Mouse (Mus musculus) cerebellum, adult 11 months (tissue): ENCODE measurements around the gene Nploc4.
"Not testable (repeated sequence)": the region's sequence is repeated elsewhere in the genome, so short reads cannot be mapped to it uniquely, and the experiment has no call there.

Source experiments
- DNase-seq: peaks from one replicate; pipeline ENCODE4 v3.0.0; 2022

Nploc4 gene

DNA sequence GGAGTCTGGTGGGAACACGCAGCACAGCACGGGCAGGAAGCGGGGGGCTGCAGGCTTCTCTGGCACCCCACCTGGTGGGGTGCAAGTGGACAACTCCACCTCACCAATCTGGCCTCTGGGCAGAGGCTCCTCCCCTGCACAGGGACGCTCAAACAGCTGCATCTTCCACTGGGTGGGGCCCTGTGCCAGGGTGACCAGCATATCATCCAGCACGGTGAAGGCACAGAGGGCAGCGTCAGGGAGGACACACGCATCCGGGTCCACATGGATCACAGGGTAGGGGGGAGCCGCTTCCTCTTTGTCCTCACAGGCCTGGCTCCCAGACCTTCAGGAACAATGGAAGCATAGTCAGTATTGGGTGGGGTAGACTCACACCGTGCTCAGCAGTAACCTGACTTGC is 60.2 kb downstream of the Nploc4 start:
- DNase-seq, result no peak

DNA sequence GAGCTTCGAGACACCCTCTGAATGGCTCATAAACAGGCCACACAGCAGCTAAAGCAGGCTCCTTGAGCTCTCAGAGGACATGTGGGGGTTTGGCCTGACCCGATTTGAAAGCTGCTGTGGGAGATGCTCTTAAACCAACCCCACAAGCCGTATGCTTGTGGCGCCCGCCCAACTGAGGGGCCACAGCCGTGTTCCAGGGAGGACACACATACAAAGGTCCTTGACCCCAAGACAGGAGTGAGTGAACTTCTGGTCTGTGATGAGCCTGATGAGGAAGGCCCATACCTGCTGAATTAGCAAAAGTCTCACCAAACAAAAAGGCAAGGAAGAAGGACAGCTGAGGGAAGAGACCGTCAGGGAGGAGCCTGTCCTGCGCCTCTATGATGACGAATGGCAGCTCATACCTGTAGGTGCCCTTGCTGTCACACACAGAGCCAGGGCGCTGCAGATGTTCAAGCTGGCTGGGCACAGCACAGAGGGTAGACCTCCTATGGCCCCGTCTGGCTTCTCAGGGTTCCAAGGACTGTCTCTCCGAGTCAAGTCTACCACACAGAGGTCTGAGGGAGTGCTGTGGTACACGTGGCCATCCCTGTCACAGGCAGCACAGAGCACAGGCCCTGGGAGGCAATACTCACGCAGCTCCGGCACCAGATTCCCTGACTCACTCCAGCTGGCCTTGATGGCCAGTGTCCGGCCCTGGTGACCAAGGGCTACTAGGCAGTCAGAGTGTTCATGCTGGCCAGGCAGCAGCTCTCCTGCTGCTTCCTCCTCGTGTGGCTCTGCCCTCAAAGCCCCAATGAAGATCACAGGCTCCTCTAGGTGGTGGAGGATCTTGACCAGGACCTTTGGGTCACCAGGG is 61.0 kb downstream of the Nploc4 start:
- DNase-seq, result no peak

- DNase-seq, result no peak
Measured at GRCm38 (mm10) chr11:120375324-120375723, 62.2 kb downstream of the Nploc4 start.

DNA sequence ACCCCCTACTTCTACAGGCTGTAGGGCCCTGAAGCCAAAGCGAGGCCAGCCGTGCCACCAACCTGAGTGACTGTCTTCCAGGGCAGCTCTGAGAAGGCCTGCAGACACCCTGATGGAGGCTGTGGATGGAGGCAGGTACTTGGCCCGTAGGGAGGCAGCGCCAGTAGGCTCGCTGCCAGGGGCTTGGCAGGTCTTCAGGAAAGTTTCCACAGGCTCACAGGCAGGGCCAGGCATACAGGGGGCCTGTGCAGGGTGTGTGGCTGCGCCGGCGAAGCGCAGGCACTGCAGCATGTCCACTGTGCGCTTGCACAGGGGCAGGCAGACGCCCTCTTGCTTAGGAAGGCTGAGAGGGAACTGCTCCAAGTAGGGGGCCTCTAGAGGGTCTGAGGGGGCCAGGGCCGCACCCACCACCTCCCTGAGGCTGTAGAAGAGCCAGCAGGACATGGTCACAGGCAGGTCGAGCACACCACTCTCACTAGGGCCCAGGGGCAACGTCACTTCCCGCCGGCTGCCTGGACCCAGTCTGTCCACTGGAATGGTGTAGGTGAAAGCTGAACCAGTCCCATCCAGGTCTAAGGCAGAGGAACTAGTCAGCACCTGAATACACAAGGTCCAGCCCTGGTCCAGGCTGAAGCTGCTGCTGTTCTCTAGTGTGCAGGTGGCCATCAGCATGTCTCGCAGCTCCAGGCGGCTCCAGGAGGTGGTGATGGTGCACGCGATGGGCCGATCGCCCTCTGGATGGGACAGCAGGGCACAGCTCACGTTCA is 63.5 kb downstream of the Nploc4 start:
- DNase-seq, result no peak

GRCm38 (mm10) chr11:120373025-120373424 is 64.5 kb downstream of the Nploc4 start:
- no peak for DNase-seq

- no peak for DNase-seq
Measured at GRCm38 (mm10) chr11:120369656-120370055, 67.9 kb downstream of the Nploc4 start.

DNA sequence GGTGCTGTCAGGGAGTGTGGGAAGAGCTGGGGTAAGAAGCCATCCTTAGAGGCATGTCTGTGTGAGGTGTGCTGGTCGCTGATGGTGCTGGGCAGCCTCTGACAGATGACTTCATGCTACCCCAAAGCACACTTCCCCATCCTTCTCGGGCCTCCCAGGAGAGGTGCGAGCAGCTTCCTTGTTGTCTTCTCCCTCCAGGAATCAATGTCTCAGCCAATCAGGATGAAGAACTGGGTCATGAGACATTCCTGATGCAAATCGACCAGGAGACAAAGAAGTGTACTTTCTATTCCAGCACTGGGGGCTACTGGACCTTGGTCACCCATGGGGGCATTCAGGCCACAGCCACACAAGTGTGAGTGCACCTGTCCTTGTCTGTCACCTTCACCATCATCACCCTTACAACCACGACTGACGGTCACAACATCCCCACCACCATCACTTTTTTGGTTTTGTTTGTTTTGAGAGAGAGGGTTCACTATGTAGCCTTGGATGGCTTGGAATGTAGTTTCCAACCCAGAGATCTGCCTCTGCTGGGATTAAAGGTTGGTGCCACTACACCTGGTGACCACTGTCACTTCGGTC is 71.0 kb downstream of the Nploc4 start:
- no peak for DNase-seq

DNA sequence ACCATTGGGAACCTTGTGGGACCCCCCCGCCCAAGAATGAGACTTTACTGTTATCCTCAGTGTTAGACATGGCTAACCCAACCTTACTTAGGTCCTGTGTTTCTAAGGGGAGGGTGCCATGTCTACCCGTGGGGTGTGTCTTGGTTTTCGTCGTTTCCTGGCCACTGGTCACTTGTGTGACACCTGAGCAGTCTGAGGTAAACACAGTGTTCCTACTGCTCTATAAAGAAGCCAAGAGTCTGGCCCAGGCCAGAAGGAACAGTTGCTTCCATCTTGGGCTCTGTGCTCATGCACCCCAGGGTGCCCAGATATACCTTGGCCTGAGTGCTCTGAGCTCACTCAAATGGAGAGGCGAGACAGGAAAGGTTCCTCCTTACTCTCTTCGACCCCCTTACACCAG is 74.6 kb downstream of the Nploc4 start:
- no peak for DNase-seq

DNA sequence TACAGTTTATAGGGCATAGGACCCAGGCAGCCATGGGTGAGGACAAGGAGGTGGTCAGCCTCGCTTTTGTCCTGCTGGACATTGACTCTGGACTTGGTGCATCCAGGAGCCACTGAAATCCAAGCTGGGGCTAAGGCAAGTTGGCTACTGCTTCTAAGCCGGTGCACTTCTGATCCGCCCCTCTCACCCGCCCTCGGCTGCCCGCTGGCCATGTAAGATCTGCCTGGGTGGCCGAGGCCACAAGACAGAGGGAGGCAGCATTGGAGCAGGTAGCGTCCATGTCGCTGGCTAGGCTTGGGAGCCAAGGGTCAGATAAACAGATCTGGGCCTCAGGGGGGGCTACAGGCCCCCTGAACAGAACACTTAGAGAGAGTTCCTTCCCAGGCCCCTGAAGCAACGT is 76.2 kb downstream of the Nploc4 start, which contains the start of gene Fscn2:
Fscn2 (plus strand) TSS at position 240 of the 400 bp plus-strand sequence.
- no peak for DNase-seq

DNA sequence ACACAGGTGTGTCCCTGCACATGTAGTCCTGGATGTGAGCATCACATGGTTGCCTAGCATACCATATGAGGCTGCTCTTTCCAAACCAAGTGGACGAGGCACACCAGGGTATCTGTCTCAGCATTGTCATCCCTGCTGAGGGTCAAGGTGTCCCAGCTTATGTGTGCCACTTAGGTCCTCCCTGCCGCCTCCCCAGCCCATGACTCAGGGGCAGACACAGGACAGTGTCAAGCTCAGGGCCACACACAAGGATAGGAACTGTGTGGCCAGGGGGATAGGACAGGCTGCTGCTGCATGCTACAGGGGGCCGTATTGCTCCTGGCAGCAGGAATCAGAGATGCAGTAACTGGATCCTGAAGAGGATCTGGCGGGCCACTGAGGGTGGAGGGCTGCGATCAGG is 76.8 kb downstream of the Nploc4 start:
- DNase-seq, result no peak

GRCm38 (mm10) chr11:120360062-120360461 is 77.4 kb downstream of the Nploc4 start:
- DNase-seq, result no peak

GRCm38 (mm10) chr11:120359391-120359790 is 78.1 kb downstream of the Nploc4 start:
- no peak for DNase-seq

GRCm38 (mm10) chr11:120357791-120358401 is 79.6 kb downstream of the Nploc4 start:
- no peak for DNase-seq

- DNase-seq, result peak; percentile 0
Measured at GRCm38 (mm10) chr11:120356900-120357299, 80.6 kb downstream of the Nploc4 start.

DNA sequence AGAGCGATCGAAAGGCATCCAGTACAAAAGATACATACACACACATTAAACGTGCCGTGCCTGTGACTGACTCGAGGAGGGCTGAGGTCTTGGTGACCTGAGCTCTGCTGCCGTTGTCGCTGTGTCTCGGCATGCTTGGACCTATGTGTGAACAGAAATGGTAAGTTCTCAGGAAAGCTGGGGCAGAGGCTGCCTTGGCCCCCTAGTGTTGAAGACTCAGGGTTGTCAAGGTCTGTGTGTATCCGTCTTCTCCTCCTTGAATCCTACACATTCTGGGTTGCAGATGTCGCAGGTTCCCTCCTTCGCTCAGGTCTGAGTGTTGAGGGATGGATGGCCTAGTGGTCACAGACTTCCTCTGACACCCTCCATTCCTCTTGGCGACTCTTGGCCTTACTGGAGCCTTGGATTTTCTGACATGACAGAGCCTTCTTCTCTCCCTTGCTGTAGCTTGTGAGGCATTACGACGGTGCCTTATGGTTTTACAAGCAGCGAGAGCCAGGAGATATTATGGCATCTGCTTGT is 81.1 kb downstream of the Nploc4 start:
- peak; percentile 1 for DNase-seq

DNA sequence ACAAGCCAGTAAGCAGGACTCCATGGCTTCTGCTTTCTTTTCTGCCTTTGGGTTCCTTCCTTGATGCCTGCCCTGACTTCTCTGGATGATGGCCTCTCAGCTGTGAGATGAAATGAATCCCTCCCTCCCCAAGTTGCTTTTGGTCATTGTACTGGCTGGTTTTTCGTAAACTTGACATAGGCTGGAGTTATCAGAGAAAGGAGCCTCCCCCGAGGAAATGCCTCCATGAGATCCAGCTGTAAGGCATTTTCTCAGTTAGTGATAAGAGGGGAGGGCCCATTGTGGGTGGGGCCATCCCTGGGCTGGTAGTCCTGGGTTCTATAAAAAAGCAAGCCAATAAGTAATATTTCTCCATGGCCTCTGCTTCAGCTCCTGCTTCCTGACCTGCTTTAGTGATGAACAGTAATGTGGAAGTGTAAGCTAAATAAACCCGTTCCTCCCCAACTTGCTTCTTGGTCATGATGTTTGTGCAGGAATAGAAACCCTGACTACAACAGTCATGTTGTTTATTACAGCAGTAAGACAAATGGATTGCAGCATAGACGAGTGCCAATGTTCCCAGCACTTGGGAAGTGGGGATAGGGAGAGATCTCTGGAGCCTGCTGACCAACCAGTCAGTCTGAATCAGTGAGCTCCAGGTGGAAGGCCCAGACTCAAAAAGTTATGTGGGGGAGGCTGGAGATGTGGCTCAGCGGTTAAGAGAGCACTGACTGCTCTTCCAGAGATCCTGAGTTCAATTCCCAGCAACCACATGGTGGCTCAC is 82.0 kb downstream of the Nploc4 start:
- DNase-seq, result no peak

- DNase-seq, result peak; percentile 0
Measured at GRCm38 (mm10) chr11:120354304-120355276, 82.9 kb downstream of the Nploc4 start.

DNA sequence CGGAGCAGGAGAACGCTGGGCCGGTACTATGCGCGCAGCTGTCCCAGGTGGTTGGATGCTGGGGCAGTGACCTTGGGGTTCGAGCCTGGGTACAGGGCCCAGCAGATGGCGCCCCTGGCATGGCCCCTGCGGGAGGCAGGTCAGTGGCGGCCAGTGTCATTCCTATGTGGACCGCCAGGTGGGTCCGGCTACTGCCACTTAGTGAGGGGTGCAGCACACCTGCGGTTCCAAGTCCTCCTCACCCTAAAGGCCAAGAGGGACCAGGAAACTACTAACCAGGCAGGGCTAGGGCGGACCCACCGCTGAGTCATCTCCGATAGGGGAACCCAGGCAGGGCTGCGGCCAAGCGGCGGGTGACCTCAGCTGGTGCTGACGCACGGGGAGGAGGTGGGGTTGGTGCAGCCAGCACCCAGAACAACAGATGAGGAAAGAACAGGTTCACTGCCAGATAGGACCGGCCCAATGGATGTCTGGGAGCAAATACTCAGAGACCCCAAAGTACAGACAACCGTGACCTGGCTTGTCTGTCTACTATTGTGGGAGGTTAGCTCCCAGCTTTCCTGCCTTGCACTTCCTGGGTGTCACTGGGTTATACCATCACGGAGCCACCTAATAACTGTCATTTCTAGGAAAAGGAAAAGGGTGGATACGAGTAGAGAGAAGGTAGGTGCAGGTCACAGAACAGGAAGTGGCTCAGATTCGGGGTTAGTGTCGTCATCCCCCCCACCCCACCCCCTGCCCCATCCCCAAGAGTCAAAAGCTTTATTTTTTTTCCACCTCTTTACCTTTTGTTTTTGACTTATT is 83.8 kb downstream of the Nploc4 start:
- DNase-seq, result peak; percentile 61

GRCm38 (mm10) chr11:120352571-120353290 is 84.8 kb downstream of the Nploc4 start:
- peak; percentile 20 for DNase-seq

- not testable (repeated sequence) for DNase-seq
Measured at GRCm38 (mm10) chr11:120352093-120352350, 85.5 kb downstream of the Nploc4 start.
